Mouse (Mus musculus) liver, postnatal 0 days (tissue): ENCODE results near the gene Zfp663. TPM values are rescaled to one million over a fixed set of nuclear protein-coding genes. Genes with fewer than 3 reads are reported as not detected.

Source experiments
- ATAC-seq: fragments of 200-750 bp; cut with Nextera tagmentation; 2 replicates; pipeline ENCODE4 v1.8.0; 2017; ENCODE audit warnings: mild to moderate bottlenecking, moderate library complexity
- DNase-seq: peaks from one replicate; pipeline ENCODE4 v3.0.0-alpha.2; 2016
- H3K27ac ChIP-seq: fragments of 300-500 bp; sonication (generic); 2 replicates; pipeline ENCODE4 v1.5.1; 2014; ENCODE audit warnings: antibody characterized with exemption, moderate library complexity, mild to moderate bottlenecking, low read depth
- H3K27me3 ChIP-seq: fragments of 300-500 bp; sonication (generic); 2 replicates; pipeline ENCODE4 v1.6.1; 2014; ENCODE audit warnings: low read length, control low read depth, mixed read lengths; ENCODE audit not compliant: insufficient read depth
- H3K36me3 ChIP-seq: fragments of 300-500 bp; sonication (generic); replicated peaks from 2 replicates; pipeline ENCODE4 v1.6.1; 2014; ENCODE audit warnings: mild to moderate bottlenecking, control low read depth, low read length, moderate library complexity, mixed read lengths; ENCODE audit not compliant: insufficient read depth
- H3K4me1 ChIP-seq: fragments of 300-500 bp; sonication (generic); 2 replicates; pipeline ENCODE4 v1.6.1; 2014; ENCODE audit warnings: antibody characterized with exemption, mild to moderate bottlenecking, control low read depth; ENCODE audit not compliant: insufficient read depth
- H3K4me2 ChIP-seq: fragments of 300-500 bp; sonication (generic); 2 replicates; pipeline ENCODE4 v1.6.1; 2014; ENCODE audit warnings: low read depth, mild to moderate bottlenecking, low read length, moderate library complexity, mixed read lengths
- H3K4me3 ChIP-seq: fragments of 300-500 bp; sonication (generic); 2 replicates; pipeline ENCODE4 v1.5.1; 2014; ENCODE audit warnings: low read depth, low read length
- H3K9ac ChIP-seq: fragments of 300-500 bp; sonication (generic); replicated peaks from 2 replicates; pipeline ENCODE4 v1.6.1; 2014; ENCODE audit warnings: mild to moderate bottlenecking, moderate library complexity
- H3K9me3 ChIP-seq: fragments of 300-500 bp; sonication (generic); 2 replicates; pipeline ENCODE4 v1.6.1; 2016; ENCODE audit warnings: mild to moderate bottlenecking, control low read depth, low read length, mixed read lengths
- CTCF ChIP-seq: sonication (generic); IDR thresholded peaks from 2 replicates; pipeline ENCODE4 v1.5.1; 2016; ENCODE audit warnings: antibody characterized with exemption, low read depth
- EP300 ChIP-seq: IDR thresholded peaks from 2 replicates; pipeline ENCODE4 v1.6.1; 2016; ENCODE audit warnings: antibody characterized with exemption, low read depth, mild to moderate bottlenecking
- WGBS: fragments of 180-500 bp; shearing (Covaris S2); extraction: QIAGEN DNeasy Blood & Tissue Kit; methylation state at CpG from one replicate; pipeline ENCODE4 v1.1.7; 2014; ENCODE audit not compliant: insufficient replicate concordance; 5-methylcytosine and 5-hydroxymethylcytosine counted together
- polyA plus RNA-seq: library from polyadenylated mRNA; unstranded; fragments of >200 nt; fragmentation: Nextera tagmentation; extraction: Ambion mirVana; gene quantifications from 2 replicates; pipeline ENCODE4 v1.2.1, GENCODE M21; 2015

Zfp663 gene
- polyA plus RNA-seq, 1 experiment from 2014 or later = not detected

DNA sequence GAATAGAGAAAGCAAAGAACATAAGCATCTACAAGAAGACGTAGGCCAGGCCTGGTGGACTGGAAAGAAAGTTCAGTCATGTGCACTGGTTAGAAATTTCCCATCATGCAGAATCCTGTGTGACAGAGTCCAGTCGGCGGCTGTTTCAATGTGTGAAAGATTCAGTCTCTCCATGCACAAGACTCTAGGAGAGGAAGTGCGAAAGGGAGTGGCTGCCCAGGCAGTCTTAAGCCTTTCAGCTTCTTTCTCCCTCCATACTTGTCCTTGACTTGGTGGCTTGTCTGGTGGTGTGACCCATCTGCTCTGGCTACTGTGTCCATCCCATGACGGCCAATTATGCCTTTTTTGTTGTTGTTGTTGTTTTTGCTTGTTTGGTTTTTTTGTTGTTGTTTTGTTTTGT, 22.3 kb downstream of the Zfp663 start:
- Histone ChIP-seq H3K27ac (no peak overlapping the region), H3K4me1 (no peaks in the 10 kb centered on the region), H3K36me3 (no peaks in the 10 kb centered on the region), H3K4me3 (no peak overlapping the region), H3K9ac (no peak overlapping the region), H3K27me3 (no peaks in the 10 kb centered on the region), H3K9me3 (no peaks in the 10 kb centered on the region), H3K4me2 (no peak overlapping the region)
- no peak for DNase-seq
- no peak for ATAC-seq
- TF ChIP-seq CTCF (no peak), EP300 (no peak)
- WGBS = 72% methylated on average over 5 of the region's 5 CpGs

- Histone ChIP-seq H3K4me2 (no peak overlapping the region), H3K27ac (no peak overlapping the region), H3K9me3 (no peaks in the 10 kb centered on the region), H3K27me3 (no peaks in the 10 kb centered on the region), H3K4me3 (no peak overlapping the region), H3K9ac (no peak overlapping the region), H3K36me3 (no peaks in the 10 kb centered on the region), H3K4me1 (0 out of 2 replicates have a peak, but pooled peaks cover 2% of the 10 kb centered on the region)
- peak; percentile 77 for DNase-seq
- ATAC-seq = peak; percentile 47; the same call in 1 of the 2 replicates
- TF ChIP-seq CTCF = peak; percentile 77
- no peak for TF ChIP-seq EP300
- 34% methylated on average over 3 of the region's 3 CpGs for whole genome bisulfite sequencing
Observed at GRCm38 (mm10) chr2:165337191-165337590, 31.3 kb downstream of the Zfp663 start.

- Histone ChIP-seq H3K4me3 (no peak overlapping the region), H3K4me2 (0 out of 2 replicates have a peak overlapping the region, but pooled peaks have one; percentile 26), H3K9ac (no peak overlapping the region), H3K27ac (peak overlapping the region; percentile 48; the same call in 1 of the 2 replicates), H3K27me3 (no peaks in the 10 kb centered on the region), H3K4me1 (peaks cover 20% of the 10 kb centered on the region), H3K36me3 (no peaks in the 10 kb centered on the region), H3K9me3 (no peaks in the 10 kb centered on the region)
- 32% methylated on average over 14 of the region's 14 CpGs for WGBS
- DNase-seq (peak; percentile 38), ATAC-seq (peak; percentile 32; the same call in 1 of the 2 replicates)
- TF ChIP-seq CTCF (no peak), EP300 (no peak)
Observed at GRCm38 (mm10) chr2:165332610-165333210, 35.8 kb downstream of the Zfp663 start.

DNA sequence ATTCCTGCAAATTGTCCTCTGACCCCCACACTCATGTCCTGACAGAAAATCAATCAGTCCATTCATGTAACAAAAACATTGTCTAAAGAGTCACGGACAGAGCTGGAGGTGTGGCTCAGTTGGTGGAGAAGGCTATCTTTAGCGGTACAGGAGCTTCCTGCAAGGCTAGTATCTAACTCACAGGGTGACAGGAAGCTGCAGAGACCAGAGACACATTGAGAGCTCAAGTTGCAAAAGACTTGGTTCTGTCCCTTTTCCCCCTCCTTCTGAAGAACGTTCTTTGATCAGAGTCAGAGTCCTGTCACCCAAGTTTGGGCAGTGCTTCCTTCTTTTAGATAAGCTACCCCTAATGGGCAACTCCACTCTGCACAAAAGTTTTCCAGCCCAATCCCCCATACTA, 38.8 kb downstream of the Zfp663 start:
- no peak for TF ChIP-seq CTCF
- TF ChIP-seq EP300 = no peak
- H3K4me3 ChIP-seq = no peak overlapping the region
- no peak overlapping the region; the same call in 1 of the 2 replicates for H3K27ac ChIP-seq
- peaks cover 38% of the 10 kb centered on the region for H3K4me1 ChIP-seq
- no peaks in the 10 kb centered on the region for H3K27me3 ChIP-seq
- H3K9ac ChIP-seq = no peak overlapping the region
- no peaks in the 10 kb centered on the region for H3K9me3 ChIP-seq
- no peaks in the 10 kb centered on the region for H3K36me3 ChIP-seq
- WGBS = 5% methylated on average over 3 of the region's 3 CpGs
- ATAC-seq (no peak), DNase-seq (no peak)
- H3K4me2 ChIP-seq = no peak overlapping the region

DNA sequence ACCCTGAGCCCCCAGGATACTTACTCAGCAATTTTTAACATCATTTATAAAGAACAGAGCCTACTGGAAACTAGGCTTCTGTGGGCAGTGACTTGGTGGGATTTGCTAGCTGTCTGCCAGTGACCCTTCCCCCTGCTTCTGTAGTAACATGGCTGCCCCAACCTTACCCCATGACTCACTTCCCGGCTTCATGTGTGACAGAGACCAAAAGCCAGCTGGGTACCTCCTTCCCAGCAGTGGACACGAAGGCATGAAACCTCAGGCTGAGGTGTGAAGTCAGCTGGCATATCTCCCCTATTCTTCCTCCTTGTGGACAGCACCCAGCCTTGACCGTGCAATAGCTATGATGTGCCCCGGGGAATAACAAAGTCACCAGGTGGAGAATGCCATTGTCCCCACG, 39.8 kb downstream of the Zfp663 start:
- H3K4me1 ChIP-seq = peaks cover 46% of the 10 kb centered on the region
- 70% methylated on average over 5 of the region's 5 CpGs for WGBS
- TF ChIP-seq EP300 (no peak), CTCF (no peak)

GRCm38 (mm10) chr2:165327386-165327785, 41.1 kb downstream of the Zfp663 start:
- Histone ChIP-seq H3K4me2 (peak overlapping the region; percentile 78), H3K4me1 (peaks cover 55% of the 10 kb centered on the region), H3K27me3 (no peaks in the 10 kb centered on the region), H3K27ac (no peak overlapping the region), H3K9ac (no peak overlapping the region), H3K4me3 (no peak overlapping the region), H3K9me3 (no peaks in the 10 kb centered on the region), H3K36me3 (no peaks in the 10 kb centered on the region)
- ATAC-seq (no peak), DNase-seq (no peak)
- WGBS = 55% methylated on average over 7 of the region's 7 CpGs
- TF ChIP-seq EP300 = no peak
- no peak for TF ChIP-seq CTCF

More for the DNA sequence above, 39.8 kb downstream of the Zfp663 start:
- H3K4me2 ChIP-seq = no peak overlapping the region
- DNase-seq (no peak), ATAC-seq (no peak)
- H3K4me3 ChIP-seq = no peak overlapping the region
- no peaks in the 10 kb centered on the region for H3K27me3 ChIP-seq
- no peaks in the 10 kb centered on the region for H3K36me3 ChIP-seq
- no peak overlapping the region for H3K27ac ChIP-seq
- H3K9ac ChIP-seq = no peak overlapping the region
- no peaks in the 10 kb centered on the region for H3K9me3 ChIP-seq
